Mouse (Mus musculus) heart, postnatal 0 days (tissue): ENCODE measurements around the gene Ifnb1. TPM values are rescaled to one million over a fixed set of nuclear protein-coding genes. Genes with fewer than 3 reads are reported as not detected.

ENCODE experiments used
- ATAC-seq: fragments of 200-750 bp; cut with Nextera tagmentation; 2 replicates; pipeline ENCODE4 v1.8.0; 2017; ENCODE audit warnings: low read depth, moderate number of reproducible peaks, moderate library complexity; ENCODE audit not compliant: insufficient read depth
- DNase-seq: peaks from one replicate; pipeline ENCODE4 v3.0.0-alpha.2; 2016; ENCODE audit warnings: low spot score
- H3K27ac ChIP-seq: fragments of 300-500 bp; sonication (generic); 2 replicates; pipeline ENCODE4 v1.5.1; 2014; ENCODE audit warnings: low read depth, mild to moderate bottlenecking
- H3K27me3 ChIP-seq: fragments of 300-500 bp; sonication (generic); 2 replicates; pipeline ENCODE4 v1.6.1; 2014; ENCODE audit warnings: low read length, mixed read lengths; ENCODE audit not compliant: control insufficient read depth, insufficient read depth
- H3K36me3 ChIP-seq: fragments of 300-500 bp; sonication (generic); replicated peaks from 2 replicates; pipeline ENCODE4 v1.6.1; 2014; ENCODE audit warnings: low read length, mixed read lengths; ENCODE audit not compliant: control insufficient read depth, insufficient read depth
- H3K4me1 ChIP-seq: fragments of 300-500 bp; sonication (generic); 2 replicates; pipeline ENCODE4 v1.6.1; 2014; ENCODE audit warnings: antibody characterized with exemption; ENCODE audit not compliant: control insufficient read depth, insufficient read depth
- H3K4me2 ChIP-seq: fragments of 300-500 bp; sonication (generic); 2 replicates; pipeline ENCODE4 v1.6.1; 2014; ENCODE audit warnings: low read depth, mild to moderate bottlenecking, low read length, moderate library complexity
- H3K4me3 ChIP-seq: fragments of 300-500 bp; sonication (generic); 2 replicates; pipeline ENCODE4 v1.5.1; 2014; ENCODE audit warnings: low read depth, low read length
- H3K9ac ChIP-seq: fragments of 300-500 bp; sonication (generic); replicated peaks from 2 replicates; pipeline ENCODE4 v1.6.1; 2014; ENCODE audit warnings: low read depth, low read length, mixed read lengths
- H3K9me3 ChIP-seq: fragments of 300-500 bp; sonication (generic); replicated peaks from 2 replicates; pipeline ENCODE4 v1.6.1; 2016; ENCODE audit warnings: low read length; ENCODE audit not compliant: control insufficient read depth
- CTCF ChIP-seq: IDR thresholded peaks from 2 replicates; pipeline ENCODE4 v1.5.1; 2016; ENCODE audit warnings: antibody characterized with exemption, control low read depth, low read depth
- EP300 ChIP-seq: IDR thresholded peaks from 2 replicates; pipeline ENCODE4 v1.6.1; 2016; ENCODE audit warnings: antibody characterized with exemption, low read depth
- WGBS: fragments of 180-500 bp; shearing (Covaris S2); extraction: QIAGEN DNeasy Blood & Tissue Kit; methylation state at CpG from one replicate; pipeline ENCODE4 v1.1.7; 2014; 5-methylcytosine and 5-hydroxymethylcytosine counted together
- polyA plus RNA-seq: library from polyadenylated mRNA; unstranded; fragments of >200 nt; fragmentation: Nextera tagmentation; extraction: Ambion mirVana; gene quantifications from 2 replicates; pipeline ENCODE4 v1.2.1, GENCODE M21; 2015
- total RNA-seq: library from RNA; depleted of rRNA; stranded (reverse); fragments of >200 nt; gene quantifications from 2 replicates; pipeline ENCODE4 v1.2.3, GENCODE M21; 2014; ENCODE audit warnings: low replicate concordance

Gene Ifnb1
- total and polyA plus RNA-seq, 2 experiments from 2014 or later, result not detected

DNA sequence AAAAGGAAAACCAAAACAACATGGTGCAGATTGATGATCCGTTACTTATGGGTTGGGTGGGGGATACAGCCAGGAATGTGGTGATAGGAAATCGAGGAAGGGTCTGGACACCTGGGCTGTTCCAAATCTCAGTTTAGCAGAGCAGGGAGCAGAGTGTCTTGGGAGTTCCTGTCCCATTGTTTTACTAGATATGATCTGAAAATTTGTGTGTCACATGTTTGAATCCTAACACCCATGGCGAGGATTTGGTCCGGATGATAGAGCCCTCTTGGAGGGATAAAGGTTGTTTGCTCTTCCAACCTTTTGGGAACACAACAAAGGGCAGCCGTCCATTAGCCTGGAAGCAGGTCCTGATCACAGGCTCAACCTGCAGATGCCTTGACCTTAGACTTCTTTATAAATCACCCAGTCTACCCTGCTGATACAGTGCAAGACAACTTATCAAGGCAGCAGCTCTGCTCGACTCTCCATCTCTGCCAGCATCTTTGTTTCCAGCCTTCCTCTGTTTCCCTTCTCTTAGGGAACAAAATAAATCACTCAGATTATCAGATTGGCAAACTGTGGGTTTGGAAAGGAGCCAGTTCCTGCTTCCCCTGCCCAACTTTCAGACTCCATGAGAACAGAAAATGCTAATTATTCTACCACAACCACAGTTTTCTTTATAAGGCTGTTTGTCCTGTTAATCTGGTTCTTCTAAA, 26.1 kb downstream of the Ifnb1 start:
- ATAC-seq, result no peak

DNA sequence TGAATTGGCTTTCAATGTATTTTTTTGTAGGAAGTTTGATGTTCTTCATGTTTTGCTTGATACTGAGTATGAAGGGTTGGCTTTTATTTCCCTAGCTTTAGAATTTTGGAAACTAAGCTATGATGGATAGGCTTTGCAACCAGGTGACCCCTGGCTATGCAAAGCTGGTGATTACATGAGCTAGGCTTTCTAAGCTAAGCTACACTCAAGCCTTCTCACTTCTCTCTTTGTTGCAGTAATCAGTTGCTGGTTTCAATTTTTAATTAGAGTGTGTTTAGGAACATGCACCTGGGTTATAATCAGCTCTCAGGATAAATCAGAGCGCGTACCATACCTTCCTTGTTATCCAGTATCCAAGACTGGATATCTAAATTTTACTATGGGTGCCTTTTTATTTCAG, 33.0 kb downstream of the Ifnb1 start:
- DNase-seq (no peak), ATAC-seq (no peak)
- TF ChIP-seq CTCF, result no peak
- TF ChIP-seq EP300, result no peak
- H3K9ac ChIP-seq, result no peak overlapping the region
- H3K27me3 ChIP-seq, result no peaks in the 10 kb centered on the region
- WGBS, result 94% methylated on average over 2 of the region's 2 CpGs
- no peak overlapping the region for H3K4me2 ChIP-seq
- no peaks in the 10 kb centered on the region for H3K4me1 ChIP-seq
- no peak overlapping the region for H3K27ac ChIP-seq
- H3K9me3 ChIP-seq, result no peaks in the 10 kb centered on the region
- no peaks in the 10 kb centered on the region for H3K36me3 ChIP-seq
- no peak overlapping the region for H3K4me3 ChIP-seq

More for the DNA sequence above, 26.1 kb downstream of the Ifnb1 start:
- no peaks in the 10 kb centered on the region for H3K36me3 ChIP-seq
- no peaks in the 10 kb centered on the region for H3K4me1 ChIP-seq
- no peak overlapping the region for H3K27ac ChIP-seq
- TF ChIP-seq CTCF, result no peak
- no peak for TF ChIP-seq EP300
- H3K9me3 ChIP-seq, result no peaks in the 10 kb centered on the region
- H3K4me2 ChIP-seq, result no peak overlapping the region
- WGBS, result 48% methylated on average over 6 of the region's 6 CpGs
- DNase-seq, result no peak
- H3K27me3 ChIP-seq, result no peaks in the 10 kb centered on the region
- no peak overlapping the region for H3K9ac ChIP-seq
- H3K4me3 ChIP-seq, result no peak overlapping the region

DNA sequence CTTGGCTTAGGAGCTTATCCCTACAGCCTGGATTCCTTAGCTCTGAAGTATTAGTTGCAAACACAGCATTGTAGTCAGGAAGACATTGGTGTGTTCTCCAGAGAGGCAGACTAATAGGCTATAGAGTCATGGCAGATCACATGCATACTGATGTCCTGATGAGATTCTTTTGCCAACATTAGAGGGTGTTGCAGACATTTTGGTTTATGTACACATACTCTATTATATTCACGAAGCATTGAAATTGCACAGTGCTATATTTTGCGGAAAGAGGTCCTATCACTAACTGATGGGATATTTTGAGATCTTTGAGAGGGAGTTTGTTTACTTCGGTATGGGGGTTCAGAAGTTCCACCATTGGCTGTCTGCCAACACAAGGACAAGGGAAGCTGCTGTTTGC, 34.5 kb downstream of the Ifnb1 start:
- H3K9me3 ChIP-seq, result no peaks in the 10 kb centered on the region
- H3K4me3 ChIP-seq, result no peak overlapping the region
- no peaks in the 10 kb centered on the region for H3K4me1 ChIP-seq
- no peak overlapping the region for H3K4me2 ChIP-seq
- no peak overlapping the region for H3K9ac ChIP-seq
- 59% methylated on average over 3 of the region's 3 CpGs for WGBS
- DNase-seq (no peak), ATAC-seq (no peak)
- H3K27ac ChIP-seq, result no peak overlapping the region
- TF ChIP-seq CTCF (no peak), EP300 (no peak)
- no peaks in the 10 kb centered on the region for H3K36me3 ChIP-seq
- H3K27me3 ChIP-seq, result no peaks in the 10 kb centered on the region

DNA sequence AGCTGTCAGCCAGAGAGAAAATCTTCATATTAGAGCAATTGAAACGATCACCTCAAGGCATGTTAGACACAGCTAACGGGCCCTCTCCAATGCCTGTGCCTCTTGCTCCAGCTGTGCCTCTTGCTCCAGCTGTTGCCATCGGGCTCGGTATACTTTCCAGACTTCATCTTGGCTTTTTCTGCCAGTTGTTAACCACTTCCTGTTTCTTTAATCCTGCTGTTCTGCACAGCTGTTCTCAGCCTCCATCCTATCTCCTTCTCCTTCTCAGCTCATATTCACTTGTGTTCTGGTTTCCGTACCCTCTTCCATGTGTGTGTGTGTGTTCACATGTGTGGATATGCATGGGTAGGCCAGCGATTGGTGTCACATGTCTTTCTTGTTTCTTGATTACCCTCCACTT, 42.4 kb downstream of the Ifnb1 start:
- Histone ChIP-seq H3K36me3 (no peaks in the 10 kb centered on the region), H3K4me1 (peaks cover 4% of the 10 kb centered on the region; the same call in 1 of the 2 replicates), H3K9ac (no peak overlapping the region), H3K9me3 (no peaks in the 10 kb centered on the region), H3K4me3 (no peak overlapping the region), H3K27ac (no peak overlapping the region), H3K4me2 (no peak overlapping the region), H3K27me3 (no peaks in the 10 kb centered on the region)
- DNase-seq (no peak), ATAC-seq (no peak)
- 72% methylated on average over 6 of the region's 6 CpGs for WGBS
- TF ChIP-seq CTCF (no peak), EP300 (no peak)

DNA sequence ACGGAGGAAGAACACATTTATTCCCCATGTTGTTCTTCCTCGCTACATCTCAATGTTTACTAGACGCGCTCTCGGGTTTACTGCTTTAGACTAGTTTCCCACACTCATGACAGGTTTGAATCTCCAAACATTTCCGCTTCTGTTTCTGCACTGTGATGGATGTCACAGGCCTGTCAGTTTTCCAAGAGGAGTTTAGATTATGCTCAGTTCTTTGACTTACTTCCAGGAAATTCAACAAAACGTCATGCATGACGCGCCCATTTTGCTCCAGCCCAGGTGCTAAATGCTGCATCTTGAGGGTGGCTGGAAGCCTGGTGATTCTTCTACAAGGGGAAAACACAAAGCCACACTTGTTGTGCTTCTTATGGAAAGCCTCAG, 43.8 kb downstream of the Ifnb1 start:
- no peak overlapping the region for H3K9ac ChIP-seq
- H3K4me3 ChIP-seq, result no peak overlapping the region
- H3K9me3 ChIP-seq, result no peaks in the 10 kb centered on the region
- ATAC-seq (no peak), DNase-seq (no peak)
- no peaks in the 10 kb centered on the region for H3K27me3 ChIP-seq
- no peaks in the 10 kb centered on the region for H3K36me3 ChIP-seq
- WGBS, result 85% methylated on average over 9 of the region's 9 CpGs
- peaks cover 4% of the 10 kb centered on the region; the same call in 1 of the 2 replicates for H3K4me1 ChIP-seq
- no peak overlapping the region for H3K27ac ChIP-seq
- no peak overlapping the region for H3K4me2 ChIP-seq
- TF ChIP-seq CTCF (no peak), EP300 (no peak)
